Mouse (Mus musculus) liver, embryonic 16.5 days (tissue): ENCODE results near the gene Bcl6. TPM values are rescaled to one million over a fixed set of nuclear protein-coding genes. Genes with fewer than 3 reads are reported as not detected.

Source experiments
- ATAC-seq: fragments of 200-750 bp; cut with Nextera tagmentation; 2 replicates; pipeline ENCODE4 v1.8.0; 2017; ENCODE audit warnings: low read depth, mild to moderate bottlenecking, moderate number of reproducible peaks, moderate library complexity
- H3K27ac ChIP-seq: fragments of 300-500 bp; sonication (generic); 2 replicates; pipeline ENCODE4 v1.5.1; 2014; ENCODE audit warnings: mild to moderate bottlenecking, low read length
- H3K27me3 ChIP-seq: fragments of 300-500 bp; sonication (generic); 2 replicates; pipeline ENCODE4 v1.6.1; 2014; ENCODE audit warnings: low read depth, low read length, mixed read lengths; ENCODE audit not compliant: control insufficient read depth, insufficient read depth
- H3K36me3 ChIP-seq: fragments of 300-500 bp; sonication (generic); 2 replicates; pipeline ENCODE4 v1.6.1; 2014; ENCODE audit warnings: mild to moderate bottlenecking; ENCODE audit not compliant: control insufficient read depth, insufficient read depth
- H3K4me1 ChIP-seq: fragments of 300-500 bp; sonication (generic); 2 replicates; pipeline ENCODE4 v1.6.1; 2014; ENCODE audit warnings: low read depth, low read length, mixed read lengths; ENCODE audit not compliant: control insufficient read depth
- H3K4me2 ChIP-seq: fragments of 300-500 bp; sonication (generic); 2 replicates; pipeline ENCODE4 v1.6.1; 2014; ENCODE audit warnings: low read depth, low read length, mixed read lengths
- H3K4me3 ChIP-seq: fragments of 300-500 bp; sonication (generic); 2 replicates; pipeline ENCODE4 v1.5.1; 2014; ENCODE audit warnings: low read depth, mild to moderate bottlenecking, low read length
- H3K9ac ChIP-seq: fragments of 300-500 bp; sonication (generic); 2 replicates; pipeline ENCODE4 v1.6.1; 2014; ENCODE audit warnings: low read depth, low read length
- H3K9me3 ChIP-seq: fragments of 300-500 bp; sonication (generic); replicated peaks from 2 replicates; pipeline ENCODE4 v1.6.1; 2016; ENCODE audit warnings: low read length; ENCODE audit not compliant: control insufficient read depth
- WGBS: fragments of 180-500 bp; shearing (Covaris S2); extraction: QIAGEN DNeasy Blood & Tissue Kit; methylation state at CpG from one replicate; pipeline ENCODE4 v1.1.7; 2014; ENCODE audit not compliant: insufficient replicate concordance; 5-methylcytosine and 5-hydroxymethylcytosine counted together
- polyA plus RNA-seq: library from polyadenylated mRNA; unstranded; fragments of >200 nt; fragmentation: Nextera tagmentation; extraction: Ambion mirVana; gene quantifications from 2 replicates; pipeline ENCODE4 v1.2.1, GENCODE M21; 2015

The Bcl6 gene
- polyA plus RNA-seq, 1 experiment from 2014 or later, result 0.28 TPM

DNA sequence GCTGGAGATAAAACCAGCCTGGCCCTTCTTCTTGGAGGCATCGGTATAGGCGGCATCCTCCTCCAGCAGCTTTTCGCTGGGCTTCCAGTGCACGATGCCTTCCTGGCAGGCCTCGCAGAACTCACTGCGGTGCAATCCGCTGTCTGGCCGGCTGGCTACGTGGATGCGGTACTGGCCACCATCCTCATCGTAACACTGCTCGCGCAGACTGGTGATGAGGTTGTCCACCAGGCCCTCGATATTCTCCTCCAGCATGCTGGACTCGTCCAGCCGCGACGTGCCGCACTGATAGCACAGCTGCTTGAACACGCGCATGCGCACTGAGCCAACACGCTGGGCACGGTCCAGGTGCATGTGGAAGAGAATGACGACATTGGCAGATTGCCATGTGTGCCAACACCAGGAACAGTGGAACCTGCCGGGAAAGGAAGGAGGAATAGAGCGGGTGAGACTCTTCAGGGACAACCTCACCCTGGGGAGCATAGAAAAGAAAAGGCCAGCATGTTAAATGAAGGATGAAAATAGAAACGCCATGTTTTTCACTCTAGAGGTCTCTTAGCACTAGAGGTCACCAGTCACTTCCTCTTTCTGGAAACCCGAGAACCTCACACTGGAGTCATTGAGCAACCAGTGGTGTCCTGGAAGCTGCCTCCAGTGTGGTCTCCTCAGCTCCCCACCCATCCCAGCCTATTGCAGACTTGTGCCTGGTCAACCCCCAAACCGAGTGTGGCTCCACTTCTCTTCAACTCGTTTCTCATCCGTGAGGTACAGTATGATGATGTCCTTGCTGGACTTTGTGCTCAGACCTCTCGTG is 61.1 kb downstream of the Bcl6 start:
- no peak overlapping the region for H3K4me3 ChIP-seq
- no peaks in the 10 kb centered on the region for H3K27me3 ChIP-seq
- no peak overlapping the region for H3K27ac ChIP-seq
- no peaks in the 10 kb centered on the region for H3K36me3 ChIP-seq
- H3K9ac ChIP-seq, result no peak overlapping the region
- no peak for ATAC-seq
- no peaks in the 10 kb centered on the region for H3K4me1 ChIP-seq
- H3K4me2 ChIP-seq, result no peak overlapping the region
- 79% methylated on average over 33 of the region's 33 CpGs for WGBS
- H3K9me3 ChIP-seq, result no peaks in the 10 kb centered on the region

DNA sequence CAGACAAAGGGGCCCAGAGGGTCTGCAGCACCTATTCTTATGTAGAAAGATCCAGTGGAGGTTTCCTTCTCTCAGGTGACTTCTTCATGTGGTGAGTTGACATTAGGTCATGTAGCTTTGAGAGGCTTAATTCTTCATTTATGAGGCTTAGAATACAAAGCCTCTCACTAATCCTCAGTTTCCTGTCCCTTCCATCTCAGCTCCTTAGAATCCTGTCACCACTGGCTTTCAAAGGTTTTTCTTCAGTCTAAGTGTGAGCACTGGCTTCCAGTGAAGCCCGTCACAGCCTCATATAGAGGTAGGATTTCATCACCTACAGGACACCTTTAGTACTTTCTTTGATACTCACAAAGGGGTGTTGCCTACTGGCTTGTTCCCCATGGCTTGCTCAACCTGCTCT is 65.7 kb downstream of the Bcl6 start:
- Histone ChIP-seq H3K4me2 (no peak overlapping the region), H3K4me1 (no peaks in the 10 kb centered on the region), H3K27ac (no peak overlapping the region), H3K27me3 (no peaks in the 10 kb centered on the region), H3K9ac (no peak overlapping the region), H3K4me3 (no peak overlapping the region), H3K9me3 (no peaks in the 10 kb centered on the region), H3K36me3 (no peaks in the 10 kb centered on the region)
- 59% methylated on average over 1 of the region's 1 CpGs for WGBS
- no peak for ATAC-seq

DNA sequence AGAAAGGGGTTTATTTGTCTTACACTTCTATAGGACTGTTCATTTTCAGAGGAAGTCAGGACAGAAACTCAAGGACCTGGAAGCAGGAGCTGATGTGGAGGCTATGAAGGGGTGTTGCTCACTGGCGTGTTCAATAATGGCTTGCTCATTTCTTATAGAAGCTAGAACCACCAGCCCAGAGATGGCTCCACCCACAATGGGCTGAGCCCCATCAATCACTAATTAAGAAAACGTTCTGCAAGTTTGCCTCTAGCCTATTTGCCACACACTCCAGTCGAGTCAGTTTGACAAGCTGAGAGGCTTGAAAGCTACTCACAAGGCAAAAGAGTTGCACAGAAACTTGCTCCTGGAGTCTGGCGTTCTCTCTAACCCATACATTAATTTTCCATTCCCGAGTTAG is 67.0 kb downstream of the Bcl6 start:
- H3K4me2 ChIP-seq, result no peak overlapping the region
- 52% methylated on average over 5 of the region's 5 CpGs for WGBS

DNA sequence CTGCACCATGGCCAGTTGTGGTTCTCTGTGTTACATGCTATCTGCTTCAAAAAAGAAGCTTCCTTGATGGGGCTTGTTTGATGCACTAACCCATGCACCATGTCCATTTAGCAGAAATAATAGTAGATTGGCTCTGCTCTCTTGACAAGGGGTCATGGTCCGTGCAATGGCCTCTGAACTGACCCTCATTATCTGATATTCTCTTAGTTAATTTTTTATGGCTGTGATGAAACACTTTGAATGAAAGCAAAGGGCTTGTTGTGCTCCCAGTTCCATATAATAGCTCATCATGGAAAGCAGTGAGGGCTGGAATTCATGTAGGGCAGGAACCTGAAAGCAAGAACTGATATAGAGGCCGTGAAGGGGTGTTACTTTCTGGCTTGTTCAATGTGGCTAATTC is 69.2 kb downstream of the Bcl6 start:
- Histone ChIP-seq H3K4me2 (no peak overlapping the region), H3K27ac (no peak overlapping the region), H3K9me3 (no peaks in the 10 kb centered on the region), H3K4me1 (no peaks in the 10 kb centered on the region), H3K36me3 (no peaks in the 10 kb centered on the region), H3K4me3 (no peak overlapping the region), H3K27me3 (no peaks in the 10 kb centered on the region), H3K9ac (no peak overlapping the region)
- ATAC-seq, result no peak
- WGBS, result 44% methylated on average over 2 of the region's 2 CpGs

More for the DNA sequence above, 67.0 kb downstream of the Bcl6 start:
- H3K4me3 ChIP-seq, result no peak overlapping the region
- H3K36me3 ChIP-seq, result no peaks in the 10 kb centered on the region
- no peak overlapping the region for H3K27ac ChIP-seq
- ATAC-seq, result no peak
- H3K9ac ChIP-seq, result no peak overlapping the region
- no peaks in the 10 kb centered on the region for H3K4me1 ChIP-seq
- H3K27me3 ChIP-seq, result no peaks in the 10 kb centered on the region
- H3K9me3 ChIP-seq, result no peaks in the 10 kb centered on the region

Other genes with a start within 250 kb of the Bcl6 start
- 1.1 TPM in 1 of 2 replicates, not detected in the other for gene Sst, start 97.9 kb downstream of the Bcl6 start, polyA plus RNA-seq
- not detected in 2 replicates for gene Rtp2, start 56.5 kb downstream of the Bcl6 start, polyA plus RNA-seq
- not detected in 2 replicates for gene Gm37419, start 370 bp downstream of the Bcl6 start, polyA plus RNA-seq